Mouse (Mus musculus): Measurements from ENCODE around the gene Cyp2d11. TPM values are rescaled to one million over a fixed set of nuclear protein-coding genes. Genes with fewer than 3 reads are reported as not detected.
"Not testable (repeated sequence)": the region's sequence is repeated elsewhere in the genome, so short reads cannot be mapped to it uniquely, and the experiment has no call there.

The Cyp2d11 gene
- total RNA-seq, 2 experiments from 2014 or later: not detected

GRCm38 (mm10) chr15:82380714-82381062 lies 13.1 kb downstream of the Cyp2d11 start:
- no peak for DNase-seq
- intact Hi-C loops (cut with DNase I): no loop called here

DNA sequence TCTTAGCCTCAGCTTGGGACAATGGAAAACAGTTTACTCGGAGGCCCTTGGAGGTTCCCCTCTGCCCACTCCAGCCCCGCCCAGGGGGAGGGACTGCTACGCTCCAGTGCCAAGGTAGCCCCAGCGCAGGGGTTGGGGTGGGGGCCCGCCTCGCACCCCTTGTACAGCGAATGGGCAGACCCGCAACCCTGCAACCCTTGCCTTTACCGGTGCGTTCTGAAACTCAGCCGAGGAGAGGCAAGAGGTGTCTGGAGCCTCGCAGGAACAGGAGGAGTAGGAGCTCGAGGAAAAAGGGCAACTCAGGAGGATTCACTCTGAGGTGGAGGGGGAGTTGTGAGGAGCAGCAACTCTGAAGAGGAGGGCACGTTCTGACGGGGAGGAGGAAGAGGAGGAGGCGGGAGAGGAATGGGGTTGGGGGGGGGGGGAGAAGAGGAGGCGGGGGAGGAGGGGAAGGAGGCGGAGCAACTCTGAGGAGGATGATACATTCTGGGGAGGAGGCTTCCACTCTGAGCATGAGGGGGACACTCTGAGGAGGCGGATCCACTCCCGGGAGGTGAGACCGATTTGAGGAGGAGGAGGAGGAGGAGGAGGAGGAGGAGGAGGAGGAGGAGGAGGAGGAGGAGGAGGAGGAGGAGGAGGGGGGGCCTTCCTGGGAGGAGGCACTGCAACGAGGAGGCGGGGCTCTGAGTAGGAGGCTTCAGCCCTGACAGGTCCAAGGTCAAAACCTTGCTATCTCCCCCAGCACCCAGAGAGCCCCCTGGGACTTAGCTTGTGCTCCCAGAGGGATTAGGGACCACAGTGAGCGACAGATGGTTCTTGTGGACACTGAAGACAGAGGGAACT lies 13.7 kb downstream of the Cyp2d11 start, which contains the start of gene Cyp2d22:
Gene Cyp2d22 (minus strand): TSS at position 390 of the 843 bp plus-strand sequence.
- no peak for DNase-seq
- intact Hi-C loops (cut with DNase I): no loop called here

DNA sequence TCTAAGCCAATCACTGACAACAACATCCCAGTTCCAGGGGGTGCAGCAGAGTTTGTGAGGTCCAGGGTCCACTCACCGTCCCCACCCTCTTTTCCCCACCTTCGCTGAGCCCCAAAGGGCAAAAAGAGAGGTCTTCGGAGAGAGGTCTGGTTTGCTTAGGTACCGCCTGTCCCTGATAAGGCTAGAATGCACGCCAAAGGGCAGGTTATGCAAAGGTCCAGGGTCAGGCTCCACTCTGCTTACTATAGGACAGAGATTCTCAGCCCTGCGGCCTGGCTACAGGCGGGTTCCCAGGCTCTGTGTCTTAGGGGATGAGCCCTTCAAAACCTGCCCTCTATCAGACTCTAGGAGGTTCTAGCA lies 14.3 kb downstream of the Cyp2d11 start:
- no peak for DNase-seq
- intact Hi-C loops (cut with DNase I): no loop called here

- no peak for DNase-seq
- intact Hi-C loops (cut with DNase I): no loop called here
Observed at GRCm38 (mm10) chr15:82378261-82379180, 15.3 kb downstream of the Cyp2d11 start.

DNA sequence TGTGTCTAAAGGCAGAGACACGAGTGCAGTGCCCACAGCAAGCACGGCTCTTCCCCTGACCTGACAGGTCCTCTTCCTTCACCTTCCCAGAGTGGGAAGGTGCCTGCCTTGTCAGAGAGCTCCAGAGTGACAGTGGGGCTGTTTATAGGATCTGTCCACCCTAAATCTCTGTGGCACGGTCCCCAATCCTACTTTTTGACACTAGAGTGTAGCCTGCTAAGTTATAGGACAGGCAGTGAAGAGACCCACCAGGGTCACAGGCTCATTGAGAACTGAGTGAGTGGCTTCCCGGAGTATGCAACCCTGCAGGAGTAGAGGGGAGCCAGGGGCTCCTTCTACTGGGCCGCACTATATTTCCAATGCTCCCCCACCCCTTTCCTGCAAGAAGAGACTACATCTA lies 16.1 kb downstream of the Cyp2d11 start:
- intact Hi-C loops (cut with DNase I): no loop called here
- DNase-seq: no peak

- DNase-seq: peak; percentile 42
- intact Hi-C loops (cut with DNase I): no loop called here
Observed at GRCm38 (mm10) chr15:82376393-82377138, 17.3 kb downstream of the Cyp2d11 start.

DNA sequence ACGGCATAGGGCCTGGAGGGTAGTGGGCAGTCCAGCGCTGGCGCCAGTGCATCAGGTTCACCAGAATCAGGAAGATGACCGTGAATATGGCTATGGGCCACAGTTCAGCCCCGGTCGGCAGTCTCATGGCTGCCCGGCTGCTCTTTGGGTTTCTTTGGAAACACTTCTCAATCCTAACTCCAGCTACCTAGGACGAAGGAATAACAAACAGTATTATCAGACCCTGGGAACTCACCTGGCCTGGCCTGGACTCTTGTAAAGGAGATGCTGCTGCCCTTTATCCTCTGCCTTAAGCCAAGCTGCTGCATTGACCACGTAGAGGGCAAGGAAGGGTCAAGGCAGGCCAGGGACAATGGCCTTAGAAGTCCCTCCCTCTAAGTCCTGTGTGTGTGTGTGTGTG lies 18.0 kb downstream of the Cyp2d11 start:
- intact Hi-C loops (cut with DNase I): no loop called here

GRCm38 (mm10) chr15:82374437-82374836 lies 19.4 kb downstream of the Cyp2d11 start:
- intact Hi-C loops (cut with DNase I): no loop called here

More for the DNA sequence above, 18.0 kb downstream of the Cyp2d11 start:
- no peak for DNase-seq

GRCm38 (mm10) chr15:82372991-82373390 lies 20.8 kb downstream of the Cyp2d11 start:
- DNase-seq: no peak
- intact Hi-C loops (cut with DNase I): no loop called here

More at GRCm38 (mm10) chr15:82374437-82374836, 19.4 kb downstream of the Cyp2d11 start:
- no peak for DNase-seq

DNA sequence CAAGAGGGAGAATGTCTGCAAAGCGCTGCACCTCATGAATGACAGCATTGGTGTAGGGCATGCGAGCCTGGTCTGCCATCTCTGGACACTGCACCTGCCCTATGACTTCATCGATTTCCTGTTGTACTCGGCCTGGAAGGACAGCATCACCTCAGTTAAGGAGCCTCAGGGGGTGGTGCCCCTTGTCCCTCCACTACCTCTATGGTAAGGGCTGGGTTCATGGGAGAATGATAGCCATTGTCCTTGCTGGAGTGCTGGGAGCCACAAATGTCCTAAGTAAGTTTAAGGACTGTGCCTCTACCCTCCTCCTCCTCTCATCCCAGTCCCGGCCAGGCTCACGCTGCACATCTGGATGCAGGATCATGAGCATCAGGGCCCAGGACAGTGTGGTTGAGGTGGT lies 21.4 kb downstream of the Cyp2d11 start:
- no peak for DNase-seq
- intact Hi-C loops (cut with DNase I): no loop called here

- intact Hi-C loops (cut with DNase I): no loop called here
- no peak for DNase-seq
Observed at GRCm38 (mm10) chr15:82368851-82369250, 25.0 kb downstream of the Cyp2d11 start.

DNA sequence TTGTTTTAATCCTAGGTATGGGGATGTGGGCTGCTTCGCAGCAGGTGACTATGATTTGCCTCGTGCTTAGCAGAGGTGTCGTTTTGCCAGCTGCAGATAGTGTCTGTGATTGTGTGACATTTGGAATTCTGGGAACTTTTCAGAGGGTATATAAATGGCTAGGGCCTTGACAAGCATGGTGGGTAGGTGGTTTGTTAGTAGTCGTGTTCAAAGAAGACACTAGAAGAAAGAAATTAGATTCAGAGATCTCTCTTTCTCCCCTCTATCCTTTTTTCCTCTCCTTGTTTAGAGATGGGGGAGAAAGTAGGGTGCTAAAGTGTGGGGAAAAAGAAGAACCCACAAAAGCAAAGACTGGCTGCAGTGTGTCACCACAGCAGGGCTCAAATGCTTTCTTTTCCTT lies 25.7 kb downstream of the Cyp2d11 start:
- DNase-seq: no peak
- intact Hi-C loops (cut with DNase I): no loop called here

GRCm38 (mm10) chr15:82364561-82364960 lies 29.3 kb downstream of the Cyp2d11 start:
- intact Hi-C loops (cut with DNase I); DNase-seq: not testable (repeated sequence)

DNA sequence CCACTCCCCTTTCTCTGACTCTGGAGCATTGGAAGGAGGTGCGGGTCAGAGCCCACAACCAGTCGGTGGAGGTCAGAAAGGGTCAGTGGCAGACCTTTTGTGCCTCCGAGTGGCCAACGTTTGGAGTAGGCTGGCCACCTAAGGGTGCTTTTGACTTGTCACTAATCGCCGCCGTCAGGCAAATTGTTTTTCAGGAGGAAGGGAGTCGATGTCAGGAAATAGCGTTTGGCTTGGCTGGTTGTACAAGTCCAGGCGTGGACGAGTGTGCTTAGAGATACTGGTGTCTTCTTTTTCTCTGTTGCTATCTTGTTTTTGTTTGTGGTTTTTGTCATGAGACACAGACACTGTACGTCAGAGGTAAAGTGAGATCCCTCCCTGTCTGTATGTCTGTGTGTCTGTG lies 30.0 kb downstream of the Cyp2d11 start:
- DNase-seq; intact Hi-C loops (cut with DNase I): not testable (repeated sequence)

GRCm38 (mm10) chr15:82362234-82362633 lies 31.6 kb downstream of the Cyp2d11 start:
- intact Hi-C loops (cut with DNase I): no loop called here
- DNase-seq: no peak

- intact Hi-C loops (cut with DNase I): no loop called here
- DNase-seq: no peak
Observed at GRCm38 (mm10) chr15:82361459-82362018, 32.3 kb downstream of the Cyp2d11 start.

DNA sequence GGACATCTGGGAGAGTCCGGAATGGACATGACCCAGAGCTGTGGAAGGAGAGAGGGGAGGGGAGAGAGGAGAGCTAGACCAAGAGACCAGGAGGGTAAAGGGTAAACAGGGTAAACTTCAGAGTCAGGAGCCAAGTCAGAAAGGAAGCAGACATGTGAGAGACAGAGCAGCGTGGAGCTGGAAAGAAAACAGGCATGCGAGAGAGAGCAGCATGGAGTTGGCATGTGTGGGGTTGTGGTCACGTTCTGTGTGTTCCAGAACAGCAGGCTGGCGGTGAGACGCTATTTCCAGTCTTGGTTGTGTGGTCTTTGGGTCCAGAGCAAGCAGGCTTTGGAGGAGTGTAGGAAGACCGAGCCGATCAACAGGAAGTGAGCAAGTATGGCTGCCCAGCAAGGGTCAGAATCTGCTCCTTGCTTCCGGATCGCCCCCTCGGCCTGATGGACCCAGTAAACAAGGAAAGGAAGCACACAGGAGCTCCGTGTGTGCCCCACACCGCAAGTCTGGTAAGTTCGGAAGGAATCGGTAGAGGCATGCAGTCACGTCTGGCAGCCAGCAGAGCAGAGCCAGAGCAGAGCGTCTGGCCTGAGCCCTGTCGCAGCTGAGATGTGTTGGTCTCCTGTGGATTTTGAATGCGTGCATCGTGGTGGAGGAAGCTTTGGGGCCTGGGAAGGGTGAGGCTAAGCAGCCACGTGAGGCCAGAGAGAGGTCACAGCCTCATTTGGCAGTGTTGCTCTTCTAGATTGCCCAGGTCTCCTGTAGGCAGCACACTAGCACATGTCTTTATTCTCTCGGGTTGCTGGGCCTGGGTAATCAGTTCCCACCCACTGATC lies 35.2 kb downstream of the Cyp2d11 start:
- no peak for DNase-seq
- intact Hi-C loops (cut with DNase I): no loop called here

DNA sequence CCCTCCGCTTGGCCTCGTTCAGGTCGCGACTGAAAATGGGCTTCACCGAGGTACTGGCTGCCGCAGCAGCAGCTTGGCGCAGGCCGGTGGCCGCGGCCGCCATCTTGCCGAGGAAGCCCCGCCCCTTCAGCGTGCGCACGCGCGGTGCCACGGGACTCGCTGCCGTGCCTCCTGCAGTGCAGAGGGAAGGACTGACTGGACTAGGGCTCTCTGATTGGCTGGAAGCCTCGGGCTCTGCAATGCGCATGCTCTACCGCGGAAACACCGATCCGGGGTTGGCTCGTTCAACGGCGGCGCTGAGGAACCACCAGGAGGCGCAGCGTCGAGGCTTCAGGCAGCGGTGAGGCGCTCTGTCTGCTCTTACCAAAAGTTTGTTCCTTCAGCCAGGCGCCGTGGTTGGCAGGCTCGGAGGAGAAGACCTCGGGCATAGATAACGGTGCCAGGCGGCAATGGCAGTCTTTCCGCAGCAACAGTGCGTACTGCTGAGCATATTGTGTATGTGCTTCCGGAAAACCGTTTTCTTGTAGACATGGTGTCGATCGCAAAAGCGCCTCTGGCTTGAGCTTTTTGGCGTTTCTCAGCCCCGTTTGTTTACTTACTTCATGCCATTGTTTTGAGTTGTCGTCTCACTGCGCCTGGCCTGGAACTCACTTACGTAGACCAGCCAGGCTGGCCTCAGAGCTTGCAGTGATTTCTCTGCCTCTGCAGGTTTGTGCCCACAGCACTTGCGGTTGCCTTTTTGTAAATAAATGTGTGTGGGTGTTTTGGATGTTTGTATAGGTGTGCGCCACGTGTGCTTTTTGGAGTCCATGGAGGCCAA lies 39.5 kb downstream of the Cyp2d11 start, which contains the start of gene Ndufa6:
Gene Ndufa6 (minus strand): TSS at position 197 of the 820 bp plus-strand sequence.
- intact Hi-C loops (cut with DNase I): no loop called here

GRCm38 (mm10) chr15:82353745-82354113 lies 40.1 kb downstream of the Cyp2d11 start:
- intact Hi-C loops (cut with DNase I): no loop called here
- DNase-seq: no peak

More for the DNA sequence above, 39.5 kb downstream of the Cyp2d11 start, which contains the start of gene Ndufa6:
- DNase-seq: peak; percentile 99
